Mouse (Mus musculus) left cerebral cortex, adult 8-10 months (tissue): ENCODE results near the gene Scfd2. TPM values are rescaled to one million over a fixed set of nuclear protein-coding genes. Genes with fewer than 3 reads are reported as not detected.
A peak's percentile ranks its signal among the peaks of the same experiment; 100 is the strongest.

Source experiments
- DNase-seq, 2 experiments: peaks; one replicate each; pipeline ENCODE4 v3.0.0; 2022; ENCODE audit warnings: low spot score in 2 of 2
- total RNA-seq, 4 experiments: library from RNA; stranded (reverse); gene quantifications; 2 replicates each; pipeline ENCODE4 v1.2.4; 2022

Gene Scfd2
- 10 to 100 TPM; 24.3 to 29.5 (median 27.4) TPM for total RNA-seq

DNA sequence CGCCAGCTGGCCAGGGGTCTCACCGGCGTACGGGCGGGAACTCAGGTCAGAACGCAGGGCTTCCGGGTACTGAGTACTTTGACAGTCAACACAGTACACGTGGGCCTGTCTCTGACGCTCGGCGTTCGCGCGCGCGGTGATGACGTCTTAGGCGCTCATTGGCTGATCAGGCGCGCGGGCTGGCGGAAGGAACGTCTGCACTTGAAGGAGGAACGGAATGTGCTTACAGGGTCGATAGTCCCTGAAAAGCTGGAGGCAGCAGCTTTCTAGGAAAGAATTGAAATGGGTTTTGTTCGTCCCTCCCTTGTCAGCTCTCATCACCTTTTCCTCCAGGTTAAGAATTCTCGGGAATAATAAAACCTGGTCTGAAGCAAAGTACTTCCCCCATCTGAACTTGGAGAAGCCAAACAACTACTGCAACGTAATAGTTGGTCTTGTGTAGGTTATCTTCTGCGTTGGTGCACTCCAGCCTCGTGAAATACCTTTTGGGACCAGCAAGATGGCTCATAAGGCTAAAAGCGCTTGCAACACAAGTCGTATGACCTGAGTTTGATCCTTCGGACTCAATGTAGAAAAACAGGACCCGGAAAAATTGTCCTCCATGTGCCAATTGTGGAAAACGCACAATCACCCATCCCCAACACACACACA is at the start of gene Scfd2:
Gene Scfd2 (minus strand): TSS at position 130 of the 651 bp plus-strand sequence.
- DNase-seq, result peak; percentile 94 to 98

DNA sequence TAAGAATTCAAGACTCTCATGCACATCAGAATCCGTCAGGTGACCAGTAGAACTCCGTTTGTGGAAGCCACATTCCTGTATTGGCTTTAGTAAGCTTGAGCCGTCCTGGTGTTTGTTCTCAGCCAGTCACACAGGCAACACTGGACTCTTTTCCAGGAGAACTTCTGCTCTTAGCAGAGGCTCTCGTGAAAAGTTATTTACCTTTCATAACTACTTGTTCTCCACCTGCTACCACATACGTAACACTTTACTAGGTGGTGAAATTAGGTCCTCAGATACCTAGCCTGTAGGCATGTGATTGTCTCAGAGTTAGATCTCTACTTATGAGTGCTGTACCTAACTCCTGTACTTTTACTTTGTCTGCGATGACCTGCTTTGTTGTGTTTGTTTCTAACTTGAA is 40.2 kb upstream of the Scfd2 start:
- DNase-seq, result no peak

DNA sequence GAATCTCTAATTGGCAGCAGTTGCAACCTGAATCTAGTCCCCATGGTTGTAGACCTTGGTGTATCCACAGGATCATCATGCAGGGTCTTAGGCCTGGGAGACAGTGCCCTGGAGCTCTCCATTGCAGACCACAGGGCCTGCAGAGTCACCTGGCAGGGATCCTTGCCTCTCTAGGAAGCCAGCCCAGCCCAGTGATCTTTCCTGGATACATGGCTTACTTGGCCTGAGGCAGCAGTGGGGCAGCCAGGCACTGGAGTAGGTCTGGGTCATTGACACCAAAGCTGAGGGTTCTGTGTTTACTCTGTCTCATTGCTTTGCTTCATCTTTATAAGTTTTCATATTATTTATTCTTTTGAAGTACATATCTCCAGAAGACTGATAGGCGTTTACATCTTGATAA is 29.6 kb upstream of the Scfd2 start:
- no peak for DNase-seq

DNA sequence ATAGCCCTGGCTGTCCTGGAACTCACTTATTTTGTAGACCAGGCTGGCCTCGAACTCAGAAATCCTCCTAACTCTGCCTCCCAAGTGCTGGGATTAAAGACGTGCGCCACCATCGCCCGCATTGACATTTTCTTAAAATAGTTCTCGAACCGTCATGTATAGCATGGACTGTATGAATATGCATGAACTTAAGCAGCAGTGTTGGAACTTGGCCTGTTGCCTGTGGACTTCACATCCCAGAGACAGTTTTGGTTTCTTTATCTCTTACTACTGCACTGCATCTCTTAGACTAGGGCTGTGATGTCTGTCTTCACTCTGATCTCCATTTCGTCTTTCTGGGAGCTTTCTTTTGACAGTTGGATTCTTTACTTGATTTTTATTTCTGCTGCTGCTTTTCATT is 18.0 kb upstream of the Scfd2 start:
- peak in 1 of 2 experiments; percentile 16 for DNase-seq

DNA sequence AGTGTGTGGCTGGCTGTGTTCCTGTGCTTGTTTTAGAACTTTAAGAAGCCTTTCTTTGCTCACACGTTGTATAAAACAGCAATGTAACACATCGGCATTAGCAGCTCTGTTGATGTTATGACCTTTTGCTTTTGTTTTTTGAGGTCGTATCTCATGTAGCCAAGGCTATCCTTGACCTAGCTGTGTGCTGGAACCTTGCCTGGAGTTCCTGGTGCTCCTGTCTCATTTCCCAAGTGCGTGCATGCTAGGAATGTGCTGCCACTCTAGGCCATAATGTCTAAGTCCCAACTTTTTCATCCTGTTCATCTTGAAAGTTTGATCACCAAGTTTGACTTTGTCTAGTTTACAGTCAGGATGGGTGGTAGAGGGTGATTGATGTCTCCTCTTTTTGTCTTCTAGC is 14.0 kb upstream of the Scfd2 start:
- no peak for DNase-seq

DNA sequence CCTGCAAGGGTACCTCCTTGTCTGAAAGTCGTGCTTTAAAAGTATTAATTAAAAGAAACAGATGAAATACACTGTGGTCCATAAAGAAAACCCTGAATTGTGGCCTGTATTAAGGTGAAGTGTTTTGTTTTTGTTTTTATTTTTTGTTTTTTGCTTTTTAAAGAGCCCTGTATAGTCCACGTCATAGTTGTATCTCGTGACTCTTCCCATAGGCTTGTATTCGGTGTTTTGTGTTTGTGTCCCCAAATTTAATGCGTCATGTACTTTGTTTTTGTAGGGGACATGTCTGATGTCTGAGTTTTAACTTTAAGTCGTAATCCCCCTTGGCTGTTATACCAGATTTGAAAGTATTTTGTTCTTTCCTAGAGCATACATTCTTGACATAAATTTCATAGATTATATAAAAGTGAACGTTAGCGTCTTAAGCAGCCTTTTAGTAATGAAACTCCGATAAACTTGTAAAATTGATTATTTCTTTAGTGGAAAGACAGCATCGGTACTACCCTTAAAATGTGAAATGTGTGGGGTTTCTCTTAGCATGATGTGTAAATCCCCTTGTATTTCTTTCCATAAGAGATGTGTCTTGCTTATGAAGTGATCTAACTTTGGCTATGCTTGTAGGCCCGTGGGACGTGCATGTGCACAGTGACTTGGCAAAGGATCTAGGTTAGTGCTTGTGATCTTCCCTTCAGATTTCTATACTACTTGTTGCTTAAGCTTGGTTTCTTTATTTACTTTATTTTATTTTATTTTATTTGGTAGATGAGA is 4.8 kb upstream of the Scfd2 start:
- DNase-seq, result no peak

DNA sequence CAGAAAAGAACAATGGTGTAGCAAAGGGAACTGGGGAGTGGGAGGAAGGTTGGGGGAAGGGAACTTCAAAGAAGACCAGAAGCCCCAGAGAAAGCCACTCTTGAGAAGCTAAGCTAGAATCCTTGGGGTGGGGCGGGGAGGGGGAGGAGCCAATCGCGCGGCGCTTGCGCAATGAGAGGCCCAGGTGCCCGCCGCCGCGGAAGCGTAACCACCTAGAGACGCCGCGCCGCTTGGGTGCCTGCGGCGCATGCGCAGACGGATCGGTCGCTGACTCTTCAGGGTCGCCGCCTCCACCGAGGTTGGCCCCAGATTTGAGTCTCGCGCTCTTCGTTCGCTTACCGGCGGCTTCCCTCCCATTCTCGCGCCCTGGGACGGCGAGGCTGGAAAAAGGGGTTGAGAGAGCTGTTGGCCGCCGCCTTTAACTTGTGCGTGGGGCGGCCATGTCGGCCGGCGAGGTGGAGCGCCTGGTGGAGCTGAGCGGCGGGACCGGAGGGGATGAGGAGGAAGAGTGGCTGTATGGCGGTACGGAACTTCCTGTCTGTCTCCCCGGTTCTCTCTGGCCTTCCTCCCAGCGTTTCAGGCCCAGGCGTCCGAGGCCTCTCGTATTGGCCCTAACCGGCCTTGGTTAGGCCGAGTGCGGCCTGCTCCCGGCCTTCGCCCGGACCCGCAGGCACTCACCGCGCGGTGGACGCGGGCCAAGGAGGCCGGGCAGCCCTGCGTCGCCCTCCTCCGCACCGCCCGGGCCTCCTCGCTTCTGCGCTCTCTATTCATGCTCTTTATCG is 3.9 kb upstream of the Scfd2 start, which contains the start of gene Fip1l1:
Gene Fip1l1 (plus strand): TSS at position 210 of the 782 bp plus-strand sequence.
- peak; percentile 78 to 85 for DNase-seq

DNA sequence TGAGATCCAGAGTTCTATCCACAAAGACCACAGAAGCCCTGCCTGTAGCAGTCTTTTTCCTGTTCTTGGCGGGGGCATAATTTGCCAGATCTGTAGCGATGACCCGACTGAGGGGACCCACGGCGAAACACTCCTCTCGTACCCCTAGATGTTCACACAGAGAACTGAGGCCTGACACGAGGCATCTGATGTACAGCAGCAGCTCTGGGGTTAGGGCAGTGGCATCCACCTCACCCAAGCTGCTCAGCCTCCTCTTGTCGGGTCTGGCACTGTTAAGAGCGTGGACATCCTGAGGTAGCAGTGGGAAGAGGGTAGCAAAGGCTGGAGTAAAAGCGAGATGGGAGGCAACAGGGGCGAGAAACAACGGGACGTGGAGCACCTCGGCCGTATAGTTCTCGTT is 774 bp downstream of the Scfd2 start:
- no peak for DNase-seq

DNA sequence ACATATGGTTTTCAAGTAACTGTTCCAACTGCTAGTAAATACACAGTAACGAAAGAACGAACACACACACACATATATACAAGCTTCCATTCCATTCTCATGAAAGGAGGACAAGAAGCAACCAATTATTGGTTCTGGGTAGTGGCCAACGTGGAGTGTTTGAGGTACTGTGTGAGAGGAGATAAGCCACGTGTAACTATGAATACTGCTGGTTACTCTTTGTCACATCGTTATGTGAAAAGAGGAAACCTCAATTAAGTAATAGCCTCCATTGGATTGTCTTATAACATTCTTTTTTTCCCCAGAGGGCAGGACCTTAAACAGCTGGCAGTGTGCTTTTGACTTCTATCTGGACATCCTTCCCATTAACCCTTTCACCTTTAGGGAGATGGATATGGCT is 4.5 kb downstream of the Scfd2 start:
- DNase-seq, result no peak

DNA sequence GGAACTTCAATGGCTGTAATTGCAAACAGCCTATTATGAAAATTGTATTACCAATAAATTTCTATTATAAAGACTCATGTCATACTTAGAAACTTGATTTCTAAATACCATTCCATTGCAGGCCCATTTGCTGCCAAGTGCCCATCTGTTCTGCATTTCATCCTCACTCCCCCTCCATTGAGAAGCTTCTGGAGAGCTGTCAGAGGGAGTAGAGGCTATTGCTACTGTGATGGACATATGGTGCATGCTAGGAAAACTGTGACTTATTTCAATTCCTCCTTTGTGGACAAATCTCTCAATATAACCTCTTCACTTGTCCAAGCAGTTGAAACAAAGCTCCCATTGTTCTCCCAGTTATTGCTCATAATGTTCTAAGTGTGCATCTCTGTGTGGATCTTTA is 19.9 kb downstream of the Scfd2 start:
- no peak for DNase-seq

DNA sequence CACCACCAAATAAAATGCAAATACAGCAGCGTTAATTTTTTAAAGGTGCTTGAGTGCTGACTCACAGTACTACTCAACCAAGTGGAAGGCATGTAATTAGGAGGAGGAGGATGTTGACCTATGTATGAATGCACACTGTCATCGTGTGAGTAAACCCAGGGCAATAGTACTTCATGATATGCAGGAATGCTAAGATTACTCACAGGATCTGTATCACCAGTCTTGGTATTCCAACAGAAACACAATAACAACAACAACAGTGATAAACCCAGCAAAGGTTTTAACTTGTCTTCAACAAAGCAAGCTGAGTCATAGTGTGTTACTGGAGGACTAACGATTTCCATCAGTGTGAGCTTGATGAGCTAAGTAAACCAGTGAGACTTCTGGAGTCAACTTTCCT is 38.9 kb downstream of the Scfd2 start:
- no peak for DNase-seq

DNA sequence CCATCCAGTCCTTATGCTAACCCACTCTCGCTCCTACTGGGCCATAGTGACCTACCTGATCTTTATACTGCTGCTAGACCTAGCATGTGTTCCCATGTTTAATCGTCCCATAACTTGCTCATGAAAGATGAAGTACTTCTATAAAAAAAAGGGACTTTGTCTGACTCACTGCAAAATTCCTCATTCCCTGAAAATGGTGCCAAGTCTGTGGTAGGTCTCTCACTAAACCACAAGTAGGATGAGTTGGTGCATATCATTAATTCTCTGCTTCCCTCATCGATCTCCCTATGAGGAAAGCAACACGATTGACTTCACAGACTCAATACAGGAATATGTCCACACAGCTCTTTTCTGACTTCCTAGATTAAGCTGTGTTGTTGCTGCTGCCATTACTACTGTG is 46.9 kb downstream of the Scfd2 start:
- no peak for DNase-seq

DNA sequence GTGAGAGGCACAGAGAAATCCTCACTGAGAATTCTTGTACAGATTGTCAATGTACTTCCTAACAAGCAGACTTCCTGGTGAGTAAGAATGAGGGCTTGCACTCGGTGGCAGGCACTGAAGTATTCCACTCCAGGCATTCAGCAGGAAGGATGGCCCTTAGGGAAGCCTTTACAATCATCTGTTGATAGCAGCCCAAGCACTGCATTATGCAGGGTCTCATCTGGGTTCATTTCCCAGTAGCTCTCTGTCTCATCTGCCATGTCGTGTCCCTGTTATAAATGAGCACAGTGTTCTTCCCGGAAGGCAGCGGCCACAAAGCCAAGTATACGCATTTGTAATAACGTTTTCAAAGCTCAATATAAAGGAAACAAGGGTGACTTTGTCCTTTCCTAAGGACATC is 48.9 kb downstream of the Scfd2 start:
- DNase-seq, result peak in 1 of 2 experiments; percentile 11

DNA sequence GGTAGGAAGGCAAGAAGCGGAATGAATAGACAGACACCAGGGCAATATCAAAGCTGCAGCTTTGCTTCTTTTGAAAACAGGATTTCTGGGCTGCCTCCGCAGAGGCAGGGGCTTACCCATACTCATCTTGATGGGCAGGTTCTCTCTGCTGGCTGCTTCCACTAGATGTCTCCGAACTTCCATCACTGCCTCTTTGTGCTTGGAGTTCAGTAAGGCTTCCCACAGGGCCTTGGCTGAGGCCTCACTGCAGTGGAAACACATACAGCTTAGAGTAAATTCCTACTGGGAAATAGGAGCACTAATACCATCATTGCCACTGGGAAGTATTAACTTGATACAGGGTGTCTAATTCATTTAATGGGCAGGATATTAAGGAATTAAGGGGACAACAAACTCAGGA is 49.5 kb downstream of the Scfd2 start:
- DNase-seq, result no peak

DNA sequence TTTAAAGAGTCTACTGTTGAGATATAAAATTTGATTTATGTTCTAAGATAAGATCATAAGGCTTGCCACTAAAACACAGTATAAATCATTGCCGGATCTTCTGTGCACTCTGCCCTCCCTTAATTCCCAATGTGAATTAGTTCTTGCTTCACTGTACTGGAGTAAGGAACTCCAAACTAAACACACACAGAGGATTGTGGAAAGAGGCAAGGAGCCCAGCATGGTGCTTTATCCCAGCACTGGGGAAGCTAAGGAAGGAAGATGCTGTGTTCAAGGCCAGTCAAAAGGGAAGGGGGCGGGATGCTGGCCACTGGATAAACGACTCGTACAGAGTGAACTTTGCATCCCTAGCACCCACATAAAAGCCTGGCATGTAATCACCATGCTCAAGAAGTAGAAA is 51.1 kb downstream of the Scfd2 start:
- no peak for DNase-seq

DNA sequence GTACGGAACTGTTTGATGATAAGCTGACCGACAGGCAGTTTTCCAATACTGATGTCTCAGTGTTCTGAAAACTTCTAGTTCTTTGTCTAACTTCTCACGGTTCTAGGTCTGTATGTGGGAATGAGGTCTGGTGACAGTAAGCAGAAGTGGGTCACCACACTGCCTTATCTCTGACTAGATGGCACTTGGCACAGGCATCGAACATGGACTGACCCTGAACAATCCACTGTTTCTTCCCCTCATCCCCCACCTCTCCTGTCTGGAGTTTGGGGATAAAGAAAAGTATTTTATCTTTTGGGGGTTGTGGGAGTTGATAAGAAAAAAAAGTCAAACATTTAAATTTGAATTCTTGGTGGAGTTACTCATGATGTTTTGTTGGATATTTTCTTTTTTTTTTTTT is 51.6 kb downstream of the Scfd2 start:
- DNase-seq, result no peak

DNA sequence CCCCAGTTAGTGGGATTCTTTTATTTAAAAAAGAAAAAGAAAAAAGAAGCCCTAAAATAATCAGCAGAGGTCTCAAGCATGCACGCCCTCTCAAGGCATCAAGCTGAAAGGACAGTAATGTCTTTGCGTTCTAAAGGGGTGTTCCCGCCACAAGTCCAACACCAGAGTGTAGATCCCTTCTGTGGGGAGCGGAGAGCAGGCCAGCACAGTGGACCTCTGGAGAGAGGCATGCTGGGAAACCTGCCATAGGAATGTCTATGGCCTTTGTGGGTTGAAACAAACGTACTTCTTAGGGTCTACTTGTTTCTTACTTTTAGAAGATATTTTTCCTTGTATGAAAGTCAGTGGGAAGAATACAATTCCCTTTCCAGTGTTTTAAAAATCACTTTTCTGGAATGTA is 52.4 kb downstream of the Scfd2 start:
- DNase-seq, result no peak

DNA sequence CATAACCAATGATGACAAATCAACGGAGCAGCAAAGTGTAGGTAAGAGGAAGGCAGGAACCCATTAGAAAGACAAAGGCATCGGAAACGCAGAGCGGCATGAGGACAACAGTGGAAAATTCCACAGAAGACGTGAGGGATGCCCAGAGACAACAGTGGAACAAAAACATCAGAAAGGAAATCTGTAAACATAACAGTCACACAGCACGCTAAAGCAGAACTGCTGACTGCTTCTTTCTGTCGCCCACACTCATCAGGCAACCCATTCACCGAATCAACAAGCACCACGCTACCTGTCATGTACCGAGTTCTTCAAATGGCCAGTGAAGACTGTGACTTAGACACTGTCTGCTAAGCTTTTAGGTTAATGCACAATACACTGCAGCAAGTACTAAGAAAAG is 55.0 kb downstream of the Scfd2 start:
- DNase-seq, result no peak

DNA sequence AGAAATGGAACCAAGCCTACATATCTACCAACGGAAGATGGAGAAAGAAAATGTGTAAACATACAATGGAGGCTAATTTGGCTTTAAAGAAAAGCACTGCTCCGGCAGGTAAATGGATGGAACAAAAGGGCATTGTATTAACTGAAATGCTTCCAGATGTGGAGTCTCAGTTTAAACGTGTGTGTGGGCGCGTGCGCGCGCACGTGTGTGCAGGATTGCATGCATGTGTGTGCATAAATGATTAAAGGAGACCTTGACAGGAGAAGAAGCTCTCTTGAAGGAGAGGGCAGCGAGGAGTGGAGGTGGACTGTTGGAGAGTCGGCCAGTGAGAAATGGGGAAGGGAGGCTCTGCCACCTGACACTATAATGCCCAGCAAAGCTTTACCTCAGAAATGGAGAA is 58.4 kb downstream of the Scfd2 start:
- DNase-seq, result no peak

DNA sequence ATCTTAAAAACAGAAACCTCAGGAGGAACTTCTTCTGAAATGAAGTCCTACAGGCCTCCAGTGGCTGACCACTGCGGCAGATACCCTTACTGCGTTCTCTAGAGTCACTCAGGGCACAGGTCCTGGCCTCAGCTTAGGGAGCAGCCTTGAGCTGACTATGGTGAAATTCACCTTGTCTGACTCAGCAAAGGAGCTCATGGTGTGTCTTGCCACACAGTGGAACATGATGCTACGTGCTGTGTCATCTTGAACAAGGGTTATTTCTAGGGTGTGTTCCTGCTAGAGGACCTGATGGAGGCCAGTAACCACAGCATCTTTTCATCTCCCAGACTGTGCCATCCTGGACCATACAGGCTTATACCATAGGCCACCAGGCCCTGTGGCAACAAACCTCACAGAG is 60.7 kb downstream of the Scfd2 start:
- DNase-seq, result no peak

DNA sequence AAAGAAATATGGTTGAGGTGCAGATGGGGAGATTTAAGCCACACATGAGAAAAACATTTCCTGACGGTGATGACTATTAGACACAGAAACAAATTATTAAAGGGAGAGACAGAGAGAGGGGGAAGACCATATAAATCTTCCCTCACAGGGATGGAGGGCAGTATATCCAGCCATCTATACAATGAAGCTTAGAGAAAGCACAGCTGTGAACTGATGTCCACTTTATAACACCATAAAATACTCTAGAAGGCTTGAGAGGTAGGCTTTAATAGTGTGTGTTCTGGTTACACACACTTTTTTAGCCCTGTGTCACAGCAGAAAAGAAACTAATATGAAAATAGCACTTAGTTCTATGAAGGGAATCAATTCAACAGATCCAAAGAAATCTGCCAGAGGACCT is 61.9 kb downstream of the Scfd2 start:
- no peak for DNase-seq

DNA sequence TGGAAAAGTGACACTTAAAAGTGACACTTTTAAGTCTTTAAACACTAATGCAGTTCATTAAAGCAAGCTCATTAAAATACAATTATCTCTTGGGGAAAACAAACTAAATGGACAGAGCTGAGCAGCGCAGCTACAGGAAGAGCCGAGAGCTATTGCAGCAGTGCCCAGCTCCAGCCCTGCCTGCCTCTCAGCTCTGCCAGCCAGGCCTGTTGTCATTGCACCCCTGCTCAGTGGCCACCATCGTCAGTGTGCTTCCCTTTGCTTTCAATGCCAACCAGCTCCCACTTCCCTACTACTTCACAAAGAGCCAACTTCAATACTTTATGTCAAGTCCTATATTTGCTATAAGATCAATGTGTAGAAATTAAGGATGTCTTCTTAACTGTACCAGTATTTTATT is 63.8 kb downstream of the Scfd2 start:
- no peak for DNase-seq
